Mouse (Mus musculus): ENCODE measurements at regions not wholly inside any gene's neighbourhood (a gene's known extent, or its start where the extent isn't known, plus 50 kb on each side); places are given as distances from the start of the nearest gene placed in this dataset.

DNA sequence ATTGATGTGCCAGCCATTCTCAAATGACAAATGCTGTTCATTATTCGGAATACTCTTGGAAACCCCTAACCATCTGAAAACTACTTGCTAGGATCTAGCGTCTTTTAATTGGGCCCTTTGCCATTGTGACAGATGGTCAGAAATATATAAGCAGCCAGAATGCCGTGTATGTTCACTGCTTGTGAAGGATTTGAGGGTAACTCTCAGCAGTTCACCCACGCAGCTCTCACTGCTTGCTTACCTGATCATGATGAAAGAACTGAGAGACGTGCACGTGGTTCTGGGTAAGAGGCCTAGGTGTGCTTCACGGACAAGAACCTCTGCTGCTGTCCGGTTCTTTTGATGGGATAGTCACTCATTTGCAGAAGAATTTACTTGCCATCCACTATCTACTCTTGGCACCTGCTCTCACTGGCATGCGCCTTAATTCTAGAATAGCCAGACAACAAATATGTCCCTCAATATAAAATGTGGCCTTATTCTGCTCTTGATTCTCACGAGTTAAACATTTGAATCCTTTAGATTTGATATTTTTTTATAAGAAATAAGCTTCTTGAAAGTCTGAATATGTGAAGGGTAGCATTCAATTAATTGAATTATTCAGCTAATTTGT lies 328.1 kb downstream of the Ptprc start:
- no peak for DNase-seq

DNA sequence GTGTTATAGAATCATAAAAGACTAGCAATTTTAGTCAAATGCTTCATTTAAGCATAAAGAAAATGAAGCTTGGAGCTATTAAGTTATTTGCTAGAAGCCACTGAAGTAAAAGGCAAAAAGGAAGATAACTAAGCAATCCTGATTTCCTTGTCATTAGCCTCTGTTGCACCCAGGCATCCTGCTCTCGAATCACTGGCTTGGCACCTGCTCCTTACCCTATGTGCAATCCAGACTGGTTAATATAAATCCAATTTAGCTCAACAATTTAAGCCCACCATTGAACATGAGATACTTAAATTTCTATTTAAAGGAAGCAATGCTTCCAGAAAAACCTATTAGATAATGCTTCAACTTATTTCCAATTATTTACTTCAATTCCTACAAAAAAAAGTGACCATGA lies 328.7 kb downstream of the Ptprc start:
- DNase-seq: no peak

DNA sequence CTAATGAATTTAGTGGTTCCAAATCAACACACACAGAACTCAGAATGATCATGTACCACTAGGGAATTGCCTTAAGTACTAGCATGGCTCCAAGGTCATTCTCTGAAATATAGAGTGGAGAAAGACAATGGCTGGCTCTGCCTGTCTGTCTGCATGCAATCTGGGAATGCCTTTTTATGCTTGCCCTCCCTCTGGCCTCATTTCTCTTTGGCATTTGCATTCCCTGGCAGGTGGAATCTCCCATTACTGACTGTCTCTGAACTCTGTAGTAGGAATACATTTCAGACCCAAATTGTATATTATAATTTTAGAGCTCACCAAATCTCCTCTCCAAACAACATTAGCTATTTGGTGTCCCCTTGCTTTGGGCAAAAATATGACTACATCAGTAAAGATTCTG lies 335.0 kb downstream of the Ptprc start:
- DNase-seq: no peak

DNA sequence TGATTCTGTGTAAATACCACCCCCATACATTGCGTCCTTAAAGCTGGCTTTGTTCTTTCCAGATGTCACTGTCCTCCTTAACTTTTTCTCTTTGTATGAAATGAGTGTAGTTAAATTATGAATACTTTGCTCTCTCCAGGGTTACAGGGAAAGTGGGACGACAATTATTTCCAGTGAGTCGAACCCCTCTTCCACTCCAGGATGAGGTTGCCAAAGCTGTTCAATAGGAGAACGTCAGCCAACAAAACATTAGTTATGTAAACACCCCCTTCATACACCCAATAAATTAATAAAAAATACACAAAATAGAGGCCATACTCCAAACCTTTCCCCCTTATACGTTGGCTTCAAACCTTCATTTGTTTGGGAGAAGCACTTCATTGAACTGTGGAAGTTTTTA lies 335.8 kb downstream of the Ptprc start:
- no peak for DNase-seq

DNA sequence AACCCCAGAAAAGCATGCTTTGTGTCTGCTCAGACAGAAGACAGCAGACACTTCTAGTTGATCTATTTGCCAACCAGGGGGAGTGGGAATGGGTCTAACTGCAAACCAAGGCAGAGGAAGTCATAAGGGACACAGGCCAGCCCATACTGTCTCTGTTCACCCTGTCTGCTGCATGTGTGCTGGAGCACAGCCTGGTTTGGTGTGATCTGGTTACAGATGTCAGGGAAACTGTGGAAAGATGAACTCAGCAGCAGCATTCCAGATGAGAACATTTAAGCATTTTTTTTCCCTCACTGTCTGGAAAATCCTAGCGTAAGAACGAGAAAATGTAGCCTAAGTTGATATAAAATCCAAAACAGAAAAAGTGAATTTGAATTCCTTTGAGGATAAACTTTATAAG lies 336.2 kb downstream of the Ptprc start:
- DNase-seq: no peak

DNA sequence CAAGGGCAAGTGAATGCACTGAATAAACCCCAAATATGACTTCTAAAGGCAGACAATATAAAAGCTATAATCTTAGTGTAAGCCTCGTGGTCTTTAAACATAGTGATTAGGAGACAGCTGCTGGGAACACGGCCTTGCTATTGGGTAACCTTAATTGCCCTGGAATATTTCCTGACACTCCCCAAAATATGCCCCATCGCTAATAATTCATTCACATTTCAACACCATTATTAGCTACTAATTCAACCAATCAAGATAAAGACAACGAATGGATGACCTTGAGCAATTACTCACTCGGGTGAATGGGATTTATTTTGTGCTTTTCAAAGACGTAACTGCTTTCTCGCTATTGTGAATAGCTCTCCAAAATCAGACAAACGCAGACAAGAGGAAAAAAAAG lies 337.2 kb downstream of the Ptprc start:
- DNase-seq: no peak

DNA sequence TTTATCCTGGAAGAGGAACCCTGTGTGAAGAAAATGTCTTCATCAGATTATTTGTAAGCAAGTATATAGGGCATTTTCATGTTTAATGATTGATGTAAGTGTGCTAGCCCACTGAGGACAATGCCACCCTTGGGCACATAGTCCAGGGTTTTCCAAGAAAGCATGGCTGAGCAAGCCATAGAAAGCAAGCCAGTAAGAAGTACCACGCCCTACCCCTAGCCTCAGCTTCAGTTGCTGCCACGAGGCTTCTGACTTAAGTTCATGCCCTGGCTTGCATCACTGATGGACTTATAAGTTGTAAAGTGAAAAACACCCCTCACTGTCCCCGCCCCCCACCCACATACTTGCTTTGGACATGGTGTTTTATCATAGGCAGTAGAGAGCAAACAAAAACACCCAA lies 342.0 kb downstream of the Ptprc start:
- no peak for DNase-seq

DNA sequence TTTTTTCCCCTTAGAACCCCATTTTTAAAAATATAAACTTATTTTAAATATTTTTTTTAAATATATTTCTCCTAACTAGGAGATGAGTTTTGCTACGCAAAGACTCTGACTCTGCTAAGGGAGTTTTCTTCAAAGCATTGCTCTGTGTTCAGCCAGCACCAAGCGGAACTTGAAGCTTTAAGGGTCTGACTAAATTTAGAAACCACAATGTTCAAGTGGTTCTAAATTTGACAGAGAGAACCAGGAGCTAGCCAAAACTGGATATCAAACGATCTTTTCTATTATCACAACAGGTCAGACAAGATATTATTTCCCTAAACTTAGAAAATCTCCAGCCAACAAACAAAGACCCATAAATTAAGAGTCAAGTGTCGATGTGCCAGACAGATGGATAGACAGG lies 344.2 kb downstream of the Ptprc start:
- DNase-seq: no peak

DNA sequence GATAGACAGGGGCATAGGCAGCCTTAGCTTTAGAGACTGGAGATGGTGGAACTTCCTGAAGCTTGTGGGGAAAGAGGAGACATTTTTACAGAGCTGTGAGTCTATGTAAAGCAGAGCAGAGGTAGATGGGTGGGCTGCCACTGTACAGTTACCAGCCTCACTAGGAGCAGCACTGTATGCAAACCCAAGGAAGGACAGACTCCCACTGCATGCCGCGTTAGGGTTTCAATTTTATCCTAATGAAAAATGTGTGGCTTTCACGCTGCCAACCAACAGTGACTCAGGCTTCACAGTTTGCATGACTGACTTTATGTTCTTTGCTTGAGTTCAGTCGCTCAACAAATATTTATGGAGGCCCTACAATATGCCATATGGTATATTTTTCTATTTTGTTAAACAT lies 348.1 kb downstream of the Ptprc start:
- DNase-seq: no peak

DNA sequence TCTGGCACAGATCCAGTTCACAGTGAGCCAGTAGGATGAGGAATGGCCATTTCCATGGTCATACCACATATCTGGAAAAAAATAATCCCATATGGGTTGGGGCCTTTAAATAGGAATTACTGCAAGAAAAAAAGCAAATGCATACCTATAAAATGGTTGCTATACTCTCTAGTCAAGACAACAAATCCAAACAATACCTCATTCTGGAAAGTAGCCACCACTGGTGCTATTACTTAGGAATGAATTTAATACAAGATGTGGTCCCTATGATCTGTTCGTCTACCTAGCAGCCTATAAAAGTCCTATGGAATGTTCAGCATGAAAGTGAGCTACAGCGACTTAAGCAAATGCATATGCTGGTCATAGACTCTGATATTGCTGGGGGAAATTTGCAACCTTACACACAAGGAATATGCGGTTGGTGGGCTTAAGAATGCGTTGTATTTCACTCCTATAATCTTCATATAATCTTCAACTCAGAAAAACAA lies 360.1 kb downstream of the Ptprc start:
- no peak for DNase-seq

DNA sequence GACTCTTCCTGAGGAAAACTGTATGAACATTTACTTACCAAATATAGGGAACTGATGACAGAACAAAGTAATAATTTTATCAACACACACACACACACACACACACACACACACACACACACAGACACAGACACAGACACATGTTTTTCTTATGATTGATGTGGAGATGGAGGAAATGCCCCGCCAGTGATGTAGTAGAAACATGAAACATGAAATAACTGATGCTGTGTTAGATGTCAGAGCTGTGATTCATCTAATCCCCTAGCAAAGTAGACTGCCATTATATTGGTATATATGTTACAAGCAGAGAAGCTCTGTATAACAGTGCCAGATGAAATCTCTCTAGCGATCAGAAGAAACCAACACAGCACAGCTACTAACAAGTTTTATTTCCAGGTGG lies 361.0 kb downstream of the Ptprc start:
- no peak for DNase-seq

DNA sequence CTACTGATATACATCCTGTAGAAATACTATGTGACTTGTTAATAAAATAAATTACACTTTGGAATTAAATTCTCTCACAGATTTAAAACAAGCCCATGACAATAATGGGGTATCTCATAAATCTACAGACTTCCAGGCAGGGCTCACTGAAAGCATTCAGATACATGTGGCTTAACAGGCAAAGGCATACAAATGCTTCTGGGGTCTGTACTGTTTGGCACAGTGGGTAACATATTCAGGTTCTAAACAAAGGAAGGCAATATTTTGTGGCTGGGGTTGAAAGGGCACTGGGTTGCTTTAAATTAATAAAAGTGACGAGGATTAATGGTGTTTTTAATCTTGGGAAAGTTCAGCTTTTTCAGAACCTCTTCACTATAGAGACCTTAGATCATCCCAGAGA lies 361.8 kb downstream of the Ptprc start:
- no peak for DNase-seq

DNA sequence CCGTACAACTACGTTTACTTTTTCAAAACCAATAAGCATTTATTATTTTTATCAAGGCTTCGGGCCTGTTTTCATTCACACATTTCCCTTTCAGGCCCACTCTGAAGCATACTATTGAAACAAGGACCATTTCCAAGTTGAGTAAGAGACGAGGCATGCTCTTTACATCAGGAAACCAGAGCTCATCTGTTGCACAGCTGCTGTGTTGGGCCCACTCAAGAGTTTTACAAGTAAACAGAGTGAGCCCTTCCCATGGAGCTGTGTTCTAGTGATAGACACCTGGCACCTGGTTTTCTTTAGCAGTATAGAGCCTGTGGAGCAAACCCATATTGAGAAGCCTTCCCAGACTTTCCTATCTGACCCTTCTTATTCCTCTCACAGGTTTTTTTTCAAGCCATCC lies 363.5 kb downstream of the Ptprc start:
- no peak for DNase-seq

DNA sequence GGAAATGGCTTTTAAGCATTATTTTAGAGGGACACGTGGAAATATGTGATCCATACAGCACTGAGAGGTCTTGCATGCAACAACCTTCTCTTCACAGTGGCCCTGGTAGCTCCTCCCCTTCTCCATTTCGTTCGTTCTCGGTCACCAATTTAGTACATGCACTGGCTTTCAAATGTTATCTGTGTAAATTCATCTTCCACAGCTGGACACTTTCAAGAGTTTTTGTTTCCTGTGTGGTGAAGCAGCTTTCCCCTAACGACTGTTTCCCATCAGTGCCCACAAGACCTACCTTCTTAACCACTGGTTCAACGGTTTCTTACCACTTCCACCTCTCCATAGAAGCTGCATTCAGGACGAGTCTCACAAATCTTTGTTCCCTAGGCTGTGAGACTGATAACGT lies 368.8 kb downstream of the Ptprc start:
- DNase-seq: peak; percentile 2

DNA sequence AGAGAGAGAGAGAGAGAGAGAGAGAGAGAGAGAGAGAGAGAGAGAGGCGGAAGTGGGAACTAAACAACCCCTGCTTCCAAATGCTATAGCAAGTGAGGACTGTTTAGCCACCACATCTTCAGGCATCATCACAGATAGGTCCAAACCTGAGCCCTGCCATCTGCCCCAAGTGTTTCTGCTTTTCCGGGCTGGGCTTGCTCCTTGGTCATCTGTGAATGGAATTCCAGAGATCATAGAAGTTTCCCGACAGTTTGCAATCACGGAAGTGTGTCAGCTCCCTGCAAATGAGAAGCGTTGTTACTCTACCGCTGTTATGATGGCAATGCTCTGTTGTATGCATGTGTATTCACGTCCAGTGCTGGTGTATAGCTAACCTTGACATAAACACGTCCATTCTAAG lies 369.3 kb downstream of the Ptprc start:
- no peak for DNase-seq

DNA sequence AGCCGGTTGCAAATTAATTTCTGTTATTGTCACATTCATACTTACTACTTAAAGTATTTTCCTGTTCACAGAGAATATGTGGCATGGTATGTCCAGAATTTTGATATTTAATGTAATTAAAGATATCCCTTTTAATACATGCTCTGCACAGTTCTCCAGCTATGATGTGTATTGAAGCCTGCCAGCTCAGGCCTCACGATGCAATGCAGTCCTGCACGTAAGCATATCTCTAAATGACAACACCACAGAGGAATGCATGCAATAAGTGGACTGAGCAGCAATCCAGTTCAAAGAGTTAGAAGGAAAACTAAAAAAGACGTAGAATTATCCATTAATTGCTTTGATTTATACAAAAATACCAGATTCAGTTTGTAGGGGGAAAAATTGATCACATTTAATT lies 373.4 kb downstream of the Ptprc start:
- no peak for DNase-seq

DNA sequence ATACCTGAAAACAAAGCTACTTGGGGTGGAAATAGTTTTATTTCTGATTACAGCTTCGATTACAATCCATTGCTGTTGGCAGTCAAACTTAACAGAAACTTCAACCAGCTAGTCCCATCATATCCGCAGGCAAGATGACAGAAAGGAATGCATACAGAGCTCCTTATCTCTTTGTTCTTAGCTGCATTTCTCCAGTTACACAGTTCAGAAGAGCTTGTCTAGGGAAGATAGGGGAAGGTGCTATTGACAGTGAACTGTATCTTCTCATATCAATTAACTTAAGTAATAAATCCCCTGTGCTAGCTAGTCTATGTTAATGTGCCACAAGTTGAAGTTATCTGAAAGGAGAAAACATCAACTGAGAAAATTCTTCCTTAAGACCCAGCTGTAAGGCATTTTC lies 374.8 kb downstream of the Ptprc start:
- DNase-seq: no peak

DNA sequence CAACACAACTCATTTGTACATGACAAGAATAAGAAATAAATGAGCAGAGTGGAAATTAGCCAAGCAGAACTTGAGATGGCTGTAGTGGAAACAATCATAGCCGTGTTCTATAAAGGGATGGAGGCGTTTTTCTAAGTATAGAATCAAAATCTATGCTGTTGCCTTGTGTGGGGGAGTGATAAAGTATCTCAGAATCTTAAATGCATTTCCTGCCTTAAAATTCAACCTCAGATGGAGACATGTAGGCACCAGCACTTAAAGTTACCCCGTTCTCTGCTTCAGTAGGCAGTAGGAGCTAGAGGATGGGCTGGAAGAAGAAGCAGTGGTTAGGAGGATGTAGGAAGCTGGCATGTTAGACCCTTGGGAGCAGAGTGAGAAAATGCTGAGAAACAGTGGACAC lies 386.7 kb downstream of the Ptprc start:
- no peak for DNase-seq

DNA sequence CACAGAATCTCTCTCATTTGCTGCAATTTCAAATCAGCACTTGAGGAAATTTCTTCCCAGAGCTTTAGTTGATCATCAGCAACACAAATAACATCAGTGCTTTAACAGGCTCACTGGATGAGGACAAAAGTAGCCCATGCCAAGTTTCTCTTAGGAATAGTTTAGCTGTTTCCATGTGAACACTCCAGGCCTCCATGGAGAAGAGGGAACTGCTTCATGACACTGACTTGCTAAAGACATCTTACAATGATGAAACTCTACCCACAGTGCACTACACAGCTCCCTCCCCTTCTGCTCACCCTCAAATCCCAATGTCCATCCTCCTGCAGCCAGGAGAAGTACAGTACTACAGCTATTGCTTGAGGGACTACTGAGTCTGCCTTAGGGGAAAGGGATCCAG lies 388.9 kb downstream of the Ptprc start:
- no peak for DNase-seq

DNA sequence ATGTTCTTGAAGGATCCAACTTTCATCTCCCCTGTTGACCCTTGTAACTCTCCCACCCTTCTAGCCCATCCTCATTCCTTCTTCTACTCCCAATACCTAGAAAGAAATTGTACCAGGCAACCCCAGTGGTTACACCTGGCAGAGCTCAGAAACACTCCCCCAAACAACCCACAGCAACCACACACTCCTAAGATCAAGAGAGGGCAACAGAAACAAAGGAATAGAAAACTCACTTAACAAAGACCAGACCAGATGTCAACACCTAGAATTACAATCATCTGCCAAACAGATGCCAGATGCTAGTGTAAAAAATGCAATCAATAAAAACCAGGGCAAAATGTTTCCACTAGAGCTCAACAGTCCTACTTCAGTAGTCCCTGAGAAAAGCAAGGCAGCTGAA lies 400.9 kb downstream of the Ptprc start:
- DNase-seq: no peak

DNA sequence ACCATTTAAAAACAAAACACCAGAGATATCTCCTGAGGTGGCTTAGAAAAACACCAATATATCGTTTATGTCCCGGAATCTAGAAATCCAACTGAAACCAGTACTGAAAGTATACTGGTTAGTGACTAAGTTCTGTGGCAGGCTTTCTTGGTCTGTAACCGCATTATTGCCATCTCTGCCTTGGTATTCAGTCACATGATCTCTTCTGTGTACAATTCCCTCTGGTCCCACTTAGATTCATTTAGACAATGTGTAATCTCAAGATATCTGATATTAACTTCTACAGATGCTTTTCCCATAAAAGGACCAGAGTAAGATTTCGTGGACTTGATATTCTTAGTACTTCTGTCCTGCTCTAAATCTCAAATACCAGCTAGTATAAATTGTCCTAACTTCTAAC lies 414.7 kb downstream of the Ptprc start:
- no peak for DNase-seq

DNA sequence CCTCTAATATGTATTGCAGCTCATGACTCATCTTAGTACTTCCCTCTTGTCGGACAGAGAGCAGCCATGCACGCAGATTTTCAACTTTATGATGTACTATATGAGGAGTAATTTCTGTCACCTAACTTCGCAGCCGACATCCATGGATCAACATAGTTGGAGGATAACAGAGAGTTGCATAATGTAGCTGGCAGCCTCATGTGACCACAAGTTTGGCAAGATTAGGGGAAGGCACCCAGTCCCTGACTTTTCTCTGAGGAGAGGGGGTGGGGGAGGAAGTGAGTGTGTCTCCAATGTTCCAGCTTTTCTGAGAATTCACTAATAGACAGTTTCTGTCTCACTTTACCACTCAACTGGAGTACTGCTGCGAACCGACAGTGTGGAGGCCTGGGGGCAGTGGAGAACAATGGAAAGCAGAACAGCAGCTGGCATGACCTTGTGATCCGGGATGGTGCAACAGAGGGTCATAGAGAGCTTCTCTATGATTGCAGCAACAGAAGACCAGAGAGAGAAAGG lies 424.0 kb downstream of the Ptprc start:
- DNase-seq: peak; percentile 5

DNA sequence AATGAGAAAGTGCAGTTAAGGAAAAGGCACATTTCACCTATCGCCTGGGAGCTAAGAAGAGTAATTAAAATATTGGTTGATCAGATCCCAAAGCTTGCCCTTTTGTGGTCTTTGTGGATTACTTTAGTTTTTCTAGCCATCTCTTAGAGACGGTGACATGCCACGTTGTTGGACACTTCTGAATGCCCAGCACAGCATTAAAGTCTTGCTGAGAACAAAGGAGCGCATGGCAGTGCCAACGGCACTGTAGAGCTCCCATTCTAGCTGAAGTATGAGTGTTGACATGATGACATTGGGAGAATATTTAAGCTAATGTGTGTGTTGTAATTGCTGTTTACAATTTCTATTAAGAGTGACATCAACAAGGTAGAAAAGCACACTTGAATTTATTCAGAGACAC lies 424.6 kb downstream of the Ptprc start:
- DNase-seq: no peak

DNA sequence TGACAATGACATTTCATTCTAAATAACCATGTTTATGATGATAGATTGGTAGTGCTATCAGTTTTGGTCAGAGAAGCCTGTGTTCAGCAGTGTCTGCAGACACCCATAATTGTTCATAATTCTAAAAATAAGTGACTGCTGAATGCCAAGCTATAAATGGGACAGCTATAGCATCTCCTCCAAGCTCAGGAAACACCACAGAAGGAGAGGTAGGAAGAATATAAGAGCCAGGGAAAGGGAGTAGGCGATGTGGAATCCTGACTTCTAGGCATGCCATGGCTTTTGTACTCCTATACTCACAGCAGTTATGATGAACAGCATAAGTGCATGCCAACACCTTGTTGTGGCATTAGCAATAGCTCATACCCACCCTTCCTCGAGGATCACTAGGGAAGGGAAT lies 429.4 kb downstream of the Ptprc start:
- no peak for DNase-seq

DNA sequence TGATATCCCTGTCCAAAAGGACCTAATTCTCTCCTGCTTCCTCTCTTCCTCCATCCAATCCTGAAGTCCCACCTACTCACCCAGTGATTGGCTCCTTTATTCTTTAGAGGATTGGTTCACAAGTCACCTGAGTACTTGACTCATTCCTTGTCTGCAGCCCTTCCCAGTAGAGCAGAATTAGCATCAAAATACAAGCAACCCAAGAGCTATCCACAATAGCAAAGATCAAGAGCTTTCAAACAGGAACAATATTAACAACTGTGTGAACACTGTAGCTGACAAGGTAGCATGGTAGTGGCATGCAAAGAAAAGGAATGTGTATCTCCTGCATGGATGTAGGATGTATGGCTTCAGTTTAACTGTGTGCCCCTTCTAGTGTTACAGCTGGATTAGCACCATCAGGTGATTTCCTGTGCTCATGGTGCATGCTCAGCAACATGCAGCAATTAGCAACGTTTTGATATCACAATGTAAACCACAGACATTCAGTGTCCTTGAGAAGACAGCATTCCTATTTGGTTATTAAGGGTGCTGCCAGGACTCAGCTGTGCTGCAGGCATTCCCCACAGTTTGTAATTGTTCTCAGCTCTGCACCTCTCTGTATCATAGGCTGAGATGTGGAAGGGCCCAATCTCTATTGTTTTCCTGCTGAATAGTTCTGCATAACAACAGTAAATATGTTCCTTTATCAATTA lies 437.2 kb downstream of the Ptprc start:
- no peak for DNase-seq
